Mouse (Mus musculus) embryo, embryonic 10.5 days (tissue): ENCODE results near the gene Wfdc13.

Experiments used
- DNase-seq: peaks from one replicate; pipeline ENCODE4 v3.0.0-alpha.2; 2015; ENCODE audit warnings: low spot score

Wfdc13 gene

DNA sequence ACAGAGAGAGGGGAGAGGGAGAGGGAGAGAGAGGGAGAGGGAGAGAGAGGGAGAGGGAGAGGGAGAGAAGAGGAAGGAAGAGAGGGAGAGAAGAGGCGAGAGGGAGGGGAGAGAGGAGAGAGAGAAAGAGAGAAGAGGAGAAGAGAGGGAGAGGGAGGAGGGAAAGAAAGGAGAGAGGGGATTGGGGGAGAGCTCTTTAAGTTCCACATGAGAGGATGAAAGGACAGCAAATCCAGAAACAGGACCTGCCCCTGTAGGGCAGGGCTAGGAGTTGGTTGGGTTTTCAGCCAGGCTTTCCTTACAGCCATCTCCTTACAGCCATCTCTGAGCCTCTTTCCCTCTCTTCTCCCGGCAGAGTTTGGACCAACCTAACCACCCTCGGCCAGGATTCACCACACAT, at the start of gene Wfdc13:
Gene Wfdc13 (plus strand): TSS at position 301 of the 400 bp plus-strand sequence.
- DNase-seq = no peak

DNA sequence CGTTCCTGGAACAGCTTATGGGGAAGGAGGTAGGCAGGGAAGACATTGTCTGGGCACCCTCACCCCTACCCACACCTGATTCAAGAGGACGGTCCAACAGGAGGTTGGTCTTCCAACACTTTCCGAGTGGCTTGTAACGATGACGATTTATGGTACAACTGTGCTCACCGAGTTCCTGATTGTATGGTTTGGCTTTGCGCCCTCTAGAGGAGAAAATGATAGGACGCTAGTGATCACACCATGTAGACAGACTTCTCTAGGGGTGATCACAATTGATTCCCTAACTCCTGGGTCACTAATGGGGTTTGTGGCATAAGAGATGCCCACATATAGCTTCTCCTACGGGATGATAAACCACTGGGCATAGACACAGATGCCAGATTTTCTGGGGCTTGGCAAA, 49.6 kb upstream of the Wfdc13 start:
- peak; percentile 18 for DNase-seq

GRCm38 (mm10) chr2:164638696-164639095, 46.2 kb upstream of the Wfdc13 start, which contains the start of gene Wfdc16:
Gene Wfdc16, minus strand, starts transcription at chr2:164638796.
- DNase-seq = no peak

DNA sequence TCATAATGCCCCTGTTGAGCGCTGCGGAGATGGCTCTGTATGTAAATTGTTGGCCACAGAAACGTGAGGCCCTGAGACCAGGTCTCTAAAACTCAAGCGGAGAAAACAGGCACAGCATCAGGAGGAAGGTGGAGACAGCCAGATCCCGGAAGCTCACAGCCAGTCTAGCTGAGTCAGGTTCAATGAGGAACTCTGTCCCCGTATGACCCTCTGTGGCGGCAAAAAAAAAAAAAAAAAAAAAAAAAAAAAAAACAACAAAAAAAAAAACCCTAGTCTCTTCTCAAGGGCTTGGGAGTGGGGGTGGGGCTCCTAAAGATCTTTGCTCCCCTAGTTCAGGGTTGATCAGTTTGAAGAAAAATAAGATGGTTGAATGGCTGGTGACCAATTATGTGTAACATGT, 43.8 kb upstream of the Wfdc13 start:
- DNase-seq = no peak

DNA sequence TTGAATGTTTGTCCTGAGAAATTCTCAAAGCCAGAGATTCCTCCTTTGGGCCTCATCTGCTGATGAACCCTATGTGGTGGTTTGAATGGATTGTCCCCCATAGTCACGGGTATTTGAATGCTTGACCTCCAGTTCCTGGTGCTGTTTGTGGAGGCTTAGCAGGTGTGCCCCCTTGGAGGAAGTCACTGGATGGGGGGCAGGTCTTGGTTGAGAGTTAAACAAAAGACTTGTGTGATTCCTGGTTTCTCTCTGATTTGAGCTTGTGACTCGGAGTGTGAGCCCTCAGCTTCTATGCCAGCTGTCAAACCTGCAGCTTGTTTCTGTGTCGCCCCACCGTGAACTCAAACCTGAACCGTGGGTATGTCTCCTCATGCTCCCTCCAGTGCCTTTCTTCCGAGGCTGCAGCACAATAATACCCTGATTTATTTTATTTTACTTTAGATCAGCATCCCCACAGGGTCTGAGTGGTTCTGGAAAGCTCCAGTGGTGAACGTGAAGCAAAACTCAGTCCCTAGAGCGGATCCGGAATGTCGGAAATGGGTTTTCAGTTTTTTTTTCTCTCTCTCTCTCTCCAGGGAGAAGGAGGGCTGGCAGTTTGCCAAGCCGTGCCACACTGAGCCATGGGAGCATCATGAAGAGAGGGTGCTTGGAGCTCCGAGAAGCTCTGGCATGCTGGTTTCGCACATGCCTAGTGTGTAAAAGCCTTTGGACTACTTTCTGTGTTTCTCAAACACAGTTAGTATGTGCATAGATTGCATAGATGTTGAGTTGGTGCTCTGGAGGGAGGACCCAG, 42.8 kb upstream of the Wfdc13 start:
- no peak for DNase-seq

- DNase-seq = peak; percentile 78
These were observed 29.0 kb upstream of the Wfdc13 start, which contains the start of gene Wfdc10 for GRCm38 (mm10) chr2:164655858-164656257. Gene Wfdc10, plus strand, starts transcription at chr2:164656046.

DNA sequence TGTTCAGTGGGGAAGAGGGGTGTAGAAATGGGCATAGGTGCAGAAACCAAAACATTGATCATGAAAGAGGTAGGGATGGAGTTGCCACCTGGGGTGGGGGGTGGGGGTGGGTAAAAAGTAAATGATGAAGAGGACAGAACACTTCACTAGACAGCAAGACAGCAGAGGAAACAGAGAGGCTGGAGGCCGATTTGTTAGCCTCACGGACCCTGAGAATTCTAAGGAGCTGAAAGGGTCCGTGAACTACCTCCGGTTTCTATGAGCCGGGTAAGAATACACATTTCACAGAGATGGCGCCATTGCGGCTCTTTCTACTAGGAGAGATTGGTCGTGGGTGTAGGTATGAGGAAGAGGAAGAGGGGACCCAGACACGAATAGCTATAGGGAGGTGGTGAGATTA, 28.4 kb upstream of the Wfdc13 start, which contains the start of gene Wfdc9:
Gene Wfdc9 (minus strand): TSS at position 101 of the 400 bp plus-strand sequence.
- no peak for DNase-seq

DNA sequence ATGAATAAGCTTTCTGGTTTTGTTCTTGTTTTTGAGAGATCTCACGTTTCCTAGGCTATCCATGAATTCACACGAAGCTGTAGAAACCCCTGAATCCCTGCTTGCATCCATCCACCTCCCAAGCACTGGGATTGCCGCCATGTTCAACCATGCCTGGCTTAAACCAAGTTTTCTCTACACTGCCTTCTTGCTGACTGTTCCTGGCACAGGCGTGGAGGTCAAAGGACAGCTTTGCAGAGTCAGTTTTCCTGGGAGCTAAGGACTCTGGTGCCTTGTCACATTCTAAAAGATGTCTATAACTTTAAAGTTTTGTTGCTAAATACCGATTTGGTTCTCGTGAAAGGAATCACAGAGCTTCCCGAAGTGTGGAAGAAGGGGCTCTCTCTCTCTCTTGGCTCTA, 20.1 kb upstream of the Wfdc13 start:
- no peak for DNase-seq

GRCm38 (mm10) chr2:164670261-164670660, 14.6 kb upstream of the Wfdc13 start:
- no peak for DNase-seq

GRCm38 (mm10) chr2:164670938-164671337, 14.0 kb upstream of the Wfdc13 start:
- DNase-seq = no peak

GRCm38 (mm10) chr2:164673987-164674386, 10.9 kb upstream of the Wfdc13 start, which contains the start of gene Wfdc11:
Gene Wfdc11, minus strand, starts transcription at chr2:164674087.
- DNase-seq = no peak

- DNase-seq = no peak
These were observed 8.8 kb upstream of the Wfdc13 start for GRCm38 (mm10) chr2:164676103-164676502.

GRCm38 (mm10) chr2:164676916-164677685, 7.8 kb upstream of the Wfdc13 start:
- no peak for DNase-seq

- peak; percentile 93 for DNase-seq
These were observed 5.9 kb upstream of the Wfdc13 start for GRCm38 (mm10) chr2:164678848-164679625.

DNA sequence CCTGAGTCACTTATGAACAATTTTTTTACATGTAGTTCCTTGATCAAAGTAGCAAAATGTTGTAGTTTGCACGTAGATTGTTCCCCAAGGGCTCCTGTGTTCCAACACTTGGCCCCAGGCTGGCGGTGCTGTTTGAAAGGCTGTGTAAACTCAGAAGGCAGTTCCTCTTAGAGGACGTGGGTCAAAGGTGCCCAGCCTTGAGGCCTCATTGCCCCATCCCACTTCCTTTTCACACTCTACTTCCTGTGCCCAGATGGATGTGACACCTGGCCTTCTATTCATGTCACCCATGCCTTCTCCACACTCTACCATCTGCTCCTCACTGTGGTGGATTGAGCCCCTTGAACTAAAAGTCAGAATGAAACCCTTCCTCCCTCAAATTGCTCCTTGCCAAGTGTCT, 5.0 kb upstream of the Wfdc13 start:
- peak; percentile 45 for DNase-seq

DNA sequence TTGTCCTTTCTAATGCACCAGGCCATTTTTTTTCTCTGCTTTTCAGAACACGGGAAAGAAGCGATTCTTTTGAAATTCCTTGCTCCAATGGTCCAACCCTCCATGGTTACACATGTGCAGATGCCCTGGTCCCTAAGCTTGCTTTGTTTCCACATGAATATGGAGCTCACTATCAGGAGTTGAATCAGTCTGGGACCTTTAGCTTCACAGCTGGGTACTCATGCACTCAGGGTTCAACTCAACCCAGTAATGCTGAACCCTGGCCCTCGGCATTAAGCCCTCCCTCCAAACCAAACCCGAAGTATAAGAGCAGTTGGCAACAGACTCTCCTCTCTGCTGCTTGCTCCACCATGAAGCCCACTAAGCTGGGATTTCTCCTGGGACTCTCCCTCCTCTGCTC, 13.3 kb downstream of the Wfdc13 start, which contains the start of gene Spint4:
Gene Spint4 (plus strand): TSS at position 301 of the 400 bp plus-strand sequence.
- no peak for DNase-seq

GRCm38 (mm10) chr2:164700959-164701358, 16.1 kb downstream of the Wfdc13 start:
- no peak for DNase-seq

- no peak for DNase-seq
These were observed 16.9 kb downstream of the Wfdc13 start for GRCm38 (mm10) chr2:164701761-164702160.

DNA sequence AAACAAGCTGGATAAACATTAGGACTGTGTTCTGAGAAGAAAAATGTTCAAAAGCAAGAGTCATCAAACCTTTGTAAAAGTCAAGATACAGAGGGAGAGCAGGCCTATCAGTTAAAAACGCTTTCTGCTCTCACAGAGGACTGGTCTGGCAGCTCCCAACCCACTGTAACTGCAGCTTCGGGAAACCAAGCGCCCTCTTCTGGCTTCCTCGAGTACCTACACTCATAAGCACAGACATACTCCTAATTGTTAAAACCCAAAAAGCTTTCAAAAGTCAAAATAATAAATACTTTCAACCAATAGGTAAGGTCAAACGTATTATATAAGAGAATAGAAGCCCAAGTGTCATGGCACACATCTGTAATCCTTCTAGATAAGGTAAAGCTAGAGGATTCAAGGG, 19.3 kb downstream of the Wfdc13 start:
- no peak for DNase-seq

- no peak for DNase-seq
These were observed 20.4 kb downstream of the Wfdc13 start for GRCm38 (mm10) chr2:164705328-164705727.

DNA sequence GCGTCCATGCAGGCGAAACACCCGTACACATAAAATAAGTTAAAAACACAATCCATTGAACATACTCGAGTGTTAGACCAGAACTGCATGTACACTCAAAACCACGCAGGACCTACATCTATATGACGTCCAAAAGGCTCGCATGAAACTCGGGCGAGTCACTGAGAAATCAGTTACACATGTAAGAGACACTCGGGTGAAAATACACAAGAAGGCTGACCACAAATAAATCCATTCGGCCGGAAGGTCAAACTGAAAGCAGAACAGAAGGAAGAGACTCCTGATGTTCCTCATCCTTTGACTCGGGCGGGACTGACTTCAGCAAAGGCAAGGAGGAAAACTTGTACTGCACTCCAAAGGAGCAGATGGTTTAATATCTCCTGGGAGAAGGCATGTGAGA, 21.1 kb downstream of the Wfdc13 start:
- no peak for DNase-seq

DNA sequence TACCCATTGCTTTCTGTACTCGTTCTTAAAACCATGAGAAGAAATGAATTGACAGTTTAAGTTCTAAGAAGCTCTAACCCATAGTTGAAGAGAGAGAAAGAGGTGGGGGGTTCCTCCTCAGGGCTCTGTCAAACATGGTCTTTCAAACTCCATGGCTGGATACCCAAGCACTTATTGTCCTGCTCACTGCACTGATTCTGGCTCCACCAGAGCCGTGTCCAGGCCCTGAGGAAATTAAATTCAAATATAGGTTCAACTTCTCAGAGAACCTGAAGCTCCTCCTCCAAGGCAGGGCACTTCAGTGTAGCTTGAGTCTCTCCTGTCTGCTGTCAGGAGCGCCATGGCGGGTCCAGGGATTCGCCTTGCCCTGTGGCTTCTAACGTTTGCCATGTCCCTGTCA, 30.1 kb downstream of the Wfdc13 start, which contains the start of gene Spint5:
Gene Spint5 (plus strand): TSS at position 301 of the 400 bp plus-strand sequence.
- no peak for DNase-seq
